Mouse (Mus musculus) ES-Bruce4 (cell line): ENCODE results near the gene Uhrf1.

Experiments
- CTCF ChIP-seq: IDR thresholded peaks from one replicate; pipeline ENCODE4 v1.8.1; 2011; ENCODE audit warnings: low read depth, low read length
- POLR2A ChIP-seq: IDR thresholded peaks from one replicate; pipeline ENCODE4 v1.8.1; 2011; ENCODE audit warnings: low read length; ENCODE audit not compliant: insufficient read depth

DNA sequence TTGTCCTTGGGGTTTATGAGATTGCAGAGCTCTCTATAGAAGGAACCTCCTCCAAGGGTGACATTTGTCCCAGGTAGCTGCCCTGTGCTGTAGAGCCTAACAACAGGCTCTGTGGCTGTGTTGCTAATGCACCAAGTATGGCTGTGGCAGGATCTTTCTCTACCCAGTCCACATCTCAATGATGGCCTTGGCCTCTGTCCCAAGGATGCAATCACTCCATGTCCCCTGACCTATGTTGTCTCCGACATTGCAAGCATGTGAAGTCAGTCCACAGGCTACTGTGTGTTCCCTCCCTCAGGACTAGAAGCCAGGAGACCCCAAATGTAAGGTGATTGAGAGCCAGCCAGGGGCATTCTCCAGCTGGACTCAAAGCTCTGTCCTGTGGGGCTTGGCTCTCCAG lies 56.7 kb downstream of the Uhrf1 start:
- no peak for TF ChIP-seq POLR2A
- TF ChIP-seq CTCF, result no peak
